Mouse (Mus musculus): ENCODE results near the gene Pax3.

Gene Pax3

GRCm38 (mm10) chr1:78060850-78061249 is 136.1 kb downstream of the Pax3 start:
- no peak for DNase-seq (ENCODE audit: low spot score)

- DNase-seq (ENCODE audit: low spot score), result no peak
Measured at GRCm38 (mm10) chr1:78057939-78058338, 139.0 kb downstream of the Pax3 start.

GRCm38 (mm10) chr1:78053677-78054076 is 143.3 kb downstream of the Pax3 start:
- DNase-seq (ENCODE audit: low spot score), result no peak

All from ovary, postnatal 10 days (tissue).